Mouse (Mus musculus) neural tube, embryonic 12.5 days (tissue): ENCODE data around the gene Rab8b. TPM values are rescaled to one million over a fixed set of nuclear protein-coding genes. Genes with fewer than 3 reads are reported as not detected.
A peak's percentile ranks its signal among the peaks of the same experiment; 100 is the strongest.

Experiments used
- ATAC-seq: fragments of 200-750 bp; cut with Nextera tagmentation; 2 replicates; pipeline ENCODE4 v1.8.0; 2017; ENCODE audit warnings: low read depth, mild to moderate bottlenecking, moderate TSS enrichment, moderate library complexity; ENCODE audit not compliant: low FRiP score
- H3K27ac ChIP-seq: fragments of 300-500 bp; sonication (generic); 2 replicates; pipeline ENCODE4 v1.5.1; 2016
- H3K27me3 ChIP-seq: fragments of 300-500 bp; sonication (generic); replicated peaks from 2 replicates; pipeline ENCODE4 v1.6.1; 2016; ENCODE audit warnings: mild to moderate bottlenecking
- H3K36me3 ChIP-seq: fragments of 300-500 bp; sonication (generic); 2 replicates; pipeline ENCODE4 v1.6.1; 2016; ENCODE audit warnings: mild to moderate bottlenecking
- H3K4me1 ChIP-seq: fragments of 300-500 bp; sonication (generic); 2 replicates; pipeline ENCODE4 v1.6.1; 2016
- H3K4me2 ChIP-seq: fragments of 300-500 bp; sonication (generic); replicated peaks from 2 replicates; pipeline ENCODE4 v1.6.1; 2016; ENCODE audit warnings: mild to moderate bottlenecking
- H3K4me3 ChIP-seq: fragments of 300-500 bp; sonication (generic); 2 replicates; pipeline ENCODE4 v1.5.1; 2016
- H3K9ac ChIP-seq: fragments of 300-500 bp; sonication (generic); 2 replicates; pipeline ENCODE4 v1.6.1; 2016; ENCODE audit warnings: mild to moderate bottlenecking
- H3K9me3 ChIP-seq: fragments of 300-500 bp; sonication (generic); 2 replicates; pipeline ENCODE4 v1.6.1; 2016; ENCODE audit warnings: mild to moderate bottlenecking
- WGBS: fragments of 180-500 bp; shearing (Covaris S2); methylation state at CpG from one replicate; pipeline ENCODE4 v1.1.7; 2016; 5-methylcytosine and 5-hydroxymethylcytosine counted together
- polyA plus RNA-seq: library from polyadenylated mRNA; unstranded; fragments of >200 nt; fragmentation: Nextera tagmentation; extraction: Ambion mirVana; gene quantifications from 2 replicates; pipeline ENCODE4 v1.2.1, GENCODE M21; 2016

Rab8b gene
- polyA plus RNA-seq = 32.0 and 33.4 TPM in 2 replicates

DNA sequence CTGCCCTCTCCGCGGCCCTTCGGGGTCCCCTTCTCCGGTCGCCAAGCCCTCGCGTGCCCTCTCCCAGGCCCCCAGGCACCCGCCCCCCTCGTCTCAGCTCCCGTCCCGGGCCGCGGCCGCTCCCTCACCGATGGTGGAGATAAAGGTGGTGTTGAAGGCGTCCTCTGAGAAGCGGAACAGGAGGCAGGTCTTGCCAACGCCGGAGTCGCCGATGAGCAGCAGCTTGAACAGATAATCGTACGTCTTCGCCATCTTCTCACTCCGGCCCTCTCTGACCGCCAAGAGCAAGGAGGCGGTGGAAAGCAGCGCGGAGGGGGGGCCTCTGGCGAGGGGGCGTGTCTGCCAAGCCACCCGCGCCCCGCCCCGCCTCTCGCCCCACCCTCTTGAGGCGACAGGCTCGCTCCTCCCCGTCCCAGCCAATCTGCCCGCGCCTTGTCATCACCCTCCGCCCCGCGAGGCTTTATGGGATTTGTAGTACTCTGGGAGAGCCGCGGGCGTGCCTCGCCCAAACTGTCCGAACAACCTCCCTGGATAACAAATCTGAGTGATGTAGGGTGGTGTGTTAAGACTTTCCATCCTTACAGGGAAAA lies at the start of gene Rab8b:
TSS of gene Rab8b (minus strand) at position 306 of the 590 bp plus-strand sequence.
- peak within 1 kb of the TSS; percentile 66; the same call in 1 of the 2 replicates for H3K27ac ChIP-seq
- H3K9ac ChIP-seq = peak within 1 kb of the TSS; percentile 93
- H3K4me3 ChIP-seq = peak within 1 kb of the TSS; percentile 85
- no peaks in the 10 kb centered on the region for H3K9me3 ChIP-seq
- peak; percentile 98 for ATAC-seq
- H3K4me1 ChIP-seq = no peaks in the 10 kb centered on the region
- H3K27me3 ChIP-seq = no peaks in the 10 kb centered on the region
- peak within 1 kb of the TSS; percentile 78 for H3K4me2 ChIP-seq
- no peaks in the 10 kb centered on the region for H3K36me3 ChIP-seq
- under 1% methylated on average over 49 of the region's 49 CpGs for WGBS

DNA sequence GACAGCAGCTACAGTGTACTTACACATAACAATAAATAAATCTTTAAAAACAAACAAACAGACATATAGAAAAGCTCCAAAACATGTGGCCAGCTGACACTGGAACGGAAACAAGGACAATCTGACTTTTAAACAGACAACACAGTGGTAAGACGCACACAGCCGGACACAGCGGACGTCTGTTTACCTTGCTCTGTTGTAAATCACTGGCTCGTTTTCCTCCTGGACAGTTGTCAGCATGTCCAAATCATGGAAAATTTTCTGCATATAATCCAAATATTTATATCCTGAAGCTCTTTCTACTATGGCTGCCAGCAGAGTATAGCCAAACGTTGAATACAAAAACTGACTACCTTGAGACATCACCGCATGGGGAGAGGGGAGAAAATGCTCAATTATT lies 48.0 kb upstream of the Rab8b start:
- WGBS = 88% methylated on average over 8 of the region's 8 CpGs
- Histone ChIP-seq H3K9ac (no peak overlapping the region), H3K9me3 (no peaks in the 10 kb centered on the region), H3K27me3 (no peaks in the 10 kb centered on the region), H3K4me3 (no peak overlapping the region), H3K36me3 (peaks cover 19% of the 10 kb centered on the region), H3K4me2 (no peak overlapping the region), H3K4me1 (no peaks in the 10 kb centered on the region), H3K27ac (no peak overlapping the region)
- no peak for ATAC-seq

DNA sequence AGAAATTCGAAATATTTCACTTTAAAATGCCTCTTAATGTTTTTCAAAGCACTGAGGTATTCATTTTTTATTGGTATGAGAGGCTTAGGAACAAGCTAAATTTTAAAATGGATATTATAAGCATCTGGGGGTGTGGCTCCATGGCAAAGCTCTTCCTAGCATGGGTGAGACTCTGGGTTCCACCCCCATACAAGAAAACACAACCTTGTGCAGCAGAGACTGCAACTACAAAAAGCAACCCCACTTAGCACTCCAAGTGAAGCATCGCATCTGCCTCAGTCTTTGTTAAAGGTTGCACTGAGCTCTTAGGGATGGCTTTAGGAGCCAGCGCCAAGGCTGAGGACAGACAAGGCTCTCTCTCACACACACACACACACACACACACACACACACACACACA lies 42.0 kb upstream of the Rab8b start:
- 76% methylated on average over 3 of the region's 3 CpGs for WGBS
- Histone ChIP-seq H3K27ac (no peak overlapping the region), H3K27me3 (no peaks in the 10 kb centered on the region), H3K9me3 (no peaks in the 10 kb centered on the region), H3K9ac (no peak overlapping the region), H3K4me1 (no peaks in the 10 kb centered on the region), H3K4me3 (no peak overlapping the region), H3K36me3 (no peaks in the 10 kb centered on the region), H3K4me2 (no peak overlapping the region)
- ATAC-seq = no peak

DNA sequence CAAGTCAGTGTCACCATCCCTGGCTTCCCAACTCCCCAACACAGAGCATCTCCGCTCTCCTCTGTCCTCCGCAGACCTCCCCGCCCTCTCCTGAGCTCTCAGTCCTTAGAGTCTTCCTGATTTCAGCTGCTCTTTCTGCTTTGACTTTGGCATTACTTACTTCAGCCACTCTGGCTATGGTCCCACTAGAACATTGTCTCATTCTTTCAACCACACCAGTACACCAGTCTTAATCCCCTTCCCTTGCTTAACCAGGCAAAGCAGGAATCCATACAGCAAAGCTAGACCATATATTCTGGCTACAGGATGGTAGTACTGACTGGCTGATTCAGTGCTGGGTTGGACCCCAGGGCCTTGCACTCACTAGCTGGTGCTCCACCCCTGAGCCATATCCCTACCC lies 38.0 kb upstream of the Rab8b start:
- H3K4me3 ChIP-seq = no peak overlapping the region

DNA sequence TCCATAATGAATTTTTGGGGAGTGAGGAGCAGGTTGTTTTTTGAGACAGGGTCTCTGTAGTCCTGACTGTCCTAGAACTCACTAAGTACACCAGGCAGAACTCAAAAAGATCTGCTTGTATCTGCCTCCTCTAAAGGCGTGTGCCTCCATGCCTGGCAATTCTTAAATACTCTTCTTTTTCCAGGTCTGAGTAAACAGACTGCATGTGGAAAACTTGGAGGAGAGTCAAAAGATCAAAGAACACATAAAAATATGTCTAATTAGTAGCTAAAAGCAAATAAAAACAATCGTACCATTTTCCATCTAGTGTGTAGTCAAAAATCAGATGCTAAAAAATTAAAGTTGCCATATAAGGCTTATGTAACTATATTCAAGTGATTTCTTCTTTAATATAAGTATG lies 33.4 kb upstream of the Rab8b start:
- no peak overlapping the region for H3K4me3 ChIP-seq
- H3K4me2 ChIP-seq = no peak overlapping the region
- peaks cover 11% of the 10 kb centered on the region; the same call in 1 of the 2 replicates for H3K36me3 ChIP-seq
- H3K9me3 ChIP-seq = no peaks in the 10 kb centered on the region
- H3K9ac ChIP-seq = no peak overlapping the region
- ATAC-seq = no peak
- H3K4me1 ChIP-seq = no peaks in the 10 kb centered on the region
- H3K27me3 ChIP-seq = no peaks in the 10 kb centered on the region
- H3K27ac ChIP-seq = no peak overlapping the region
- WGBS = 88% methylated on average over 2 of the region's 2 CpGs

More for the DNA sequence above, 38.0 kb upstream of the Rab8b start:
- no peak overlapping the region for H3K4me2 ChIP-seq
- ATAC-seq = no peak
- H3K27me3 ChIP-seq = no peaks in the 10 kb centered on the region
- H3K9me3 ChIP-seq = no peaks in the 10 kb centered on the region
- H3K4me1 ChIP-seq = no peaks in the 10 kb centered on the region
- WGBS = 94% methylated on average over 3 of the region's 3 CpGs
- H3K9ac ChIP-seq = no peak overlapping the region
- 0 out of 2 replicates have a peak, but pooled peaks cover 2% of the 10 kb centered on the region for H3K36me3 ChIP-seq
- H3K27ac ChIP-seq = no peak overlapping the region

DNA sequence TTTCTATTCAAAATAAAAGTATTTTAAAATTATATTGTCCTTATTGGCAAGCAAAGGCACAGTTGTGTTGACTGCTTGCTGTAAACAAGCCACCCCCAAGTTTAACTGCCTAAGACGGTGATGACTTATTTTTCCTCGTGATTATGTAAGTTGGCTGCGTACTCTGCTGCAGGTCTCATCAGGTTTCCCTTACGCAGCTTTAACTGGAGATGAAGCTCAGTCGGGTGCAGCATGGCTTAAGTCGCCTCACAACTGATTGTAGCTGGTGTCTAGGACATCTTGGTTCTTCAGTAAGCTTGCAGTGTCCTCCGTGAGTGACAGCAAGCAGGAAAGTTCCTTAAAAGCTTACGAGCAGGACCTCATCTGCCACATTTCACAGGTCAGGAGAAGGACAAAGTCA lies 32.8 kb upstream of the Rab8b start:
- Histone ChIP-seq H3K4me2 (no peak overlapping the region), H3K9ac (no peak overlapping the region), H3K4me1 (no peaks in the 10 kb centered on the region), H3K27ac (no peak overlapping the region), H3K27me3 (no peaks in the 10 kb centered on the region), H3K4me3 (no peak overlapping the region), H3K36me3 (peaks cover 11% of the 10 kb centered on the region; the same call in 1 of the 2 replicates), H3K9me3 (no peaks in the 10 kb centered on the region)
- 82% methylated on average over 8 of the region's 8 CpGs for WGBS
- ATAC-seq = no peak

DNA sequence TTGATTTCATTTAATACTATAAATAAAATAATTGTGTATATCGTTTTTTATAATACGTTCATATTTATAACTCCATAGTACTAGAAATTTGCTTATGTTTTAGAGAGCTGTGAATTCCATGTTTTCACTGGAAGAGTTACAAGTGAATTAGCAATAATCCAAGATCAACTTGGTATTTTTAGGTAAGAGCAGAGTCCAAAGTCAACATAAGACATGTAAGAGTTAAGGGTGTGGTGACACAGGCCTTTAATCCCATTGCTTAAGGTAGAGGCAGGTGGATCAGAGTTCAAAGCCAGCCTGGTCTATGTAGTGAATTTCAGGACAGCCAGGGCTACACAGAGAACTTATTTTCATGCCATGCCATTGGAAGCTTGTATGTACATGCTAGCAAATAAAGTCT lies 29.0 kb upstream of the Rab8b start:
- Histone ChIP-seq H3K4me3 (no peak overlapping the region), H3K4me1 (peaks cover 6% of the 10 kb centered on the region; the same call in 1 of the 2 replicates), H3K27me3 (no peaks in the 10 kb centered on the region), H3K27ac (no peak overlapping the region), H3K36me3 (peaks cover 9% of the 10 kb centered on the region; the same call in 1 of the 2 replicates), H3K4me2 (no peak overlapping the region), H3K9ac (no peak overlapping the region), H3K9me3 (no peaks in the 10 kb centered on the region)
- WGBS = 98% methylated on average over 2 of the region's 2 CpGs
- no peak for ATAC-seq

DNA sequence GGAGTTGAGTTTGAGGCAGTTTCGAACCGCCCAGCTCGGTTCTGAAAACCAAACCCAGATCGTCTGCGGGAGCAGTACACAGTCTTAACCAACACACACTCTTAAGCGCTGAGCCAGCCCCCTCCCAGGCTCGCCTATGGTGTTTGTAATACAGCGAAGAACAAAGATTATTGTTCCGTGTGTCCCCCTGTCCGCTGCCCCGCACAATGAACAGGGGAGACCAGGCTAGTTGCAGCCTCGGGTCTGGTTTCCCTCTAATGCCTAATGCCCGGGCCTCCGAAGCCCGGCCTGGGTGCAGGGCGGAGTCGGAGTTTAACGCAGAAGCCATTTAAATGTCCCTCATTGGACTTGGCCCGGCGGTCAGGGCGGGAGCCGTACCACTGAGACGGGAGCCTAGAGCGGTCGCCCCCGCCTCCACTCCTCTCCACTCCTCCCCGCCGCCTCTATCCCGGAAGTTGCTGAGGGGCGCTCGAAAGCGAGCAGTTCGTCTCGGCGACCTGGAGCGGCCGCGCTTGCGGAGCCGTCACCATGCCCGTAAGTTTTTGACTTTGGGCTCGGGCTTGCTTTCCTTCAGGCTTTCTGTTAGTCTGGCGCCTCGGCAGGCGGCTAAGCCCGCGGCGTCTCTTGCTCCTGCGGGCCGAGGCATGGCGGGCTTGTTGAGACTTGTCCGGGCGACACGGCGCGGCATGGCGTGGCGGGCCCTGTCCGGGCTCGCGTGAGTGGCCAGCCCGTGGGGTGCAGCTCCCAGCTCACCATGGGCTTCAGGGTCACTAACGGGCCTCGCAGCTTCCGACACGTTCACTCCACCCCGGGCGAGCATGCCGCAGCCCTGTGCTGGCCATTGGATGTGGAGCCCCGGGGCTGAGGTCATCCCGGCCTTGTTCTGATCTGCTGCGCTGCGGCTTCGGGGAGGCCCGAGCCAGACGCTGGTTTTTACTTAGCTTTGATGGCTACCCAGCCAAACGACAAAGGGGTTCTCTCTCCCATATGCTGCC lies 26.5 kb upstream of the Rab8b start, which contains the start of gene Rps27l:
TSS of gene Rps27l (plus strand) at position 440 of the 995 bp plus-strand sequence.
- H3K9me3 ChIP-seq = no peaks in the 10 kb centered on the region
- WGBS = under 1% methylated on average over 77 of the region's 77 CpGs
- H3K36me3 ChIP-seq = peaks cover 9% of the 10 kb centered on the region; the same call in 1 of the 2 replicates
- peak within 1 kb of the TSS; percentile 76 for H3K4me3 ChIP-seq
- H3K4me2 ChIP-seq = peak within 1 kb of the TSS; percentile 89
- H3K27ac ChIP-seq = peak within 1 kb of the TSS; percentile 87
- ATAC-seq = peak; percentile 97
- peaks cover 6% of the 10 kb centered on the region; the same call in 1 of the 2 replicates for H3K4me1 ChIP-seq
- no peaks in the 10 kb centered on the region for H3K27me3 ChIP-seq
- H3K9ac ChIP-seq = peak within 1 kb of the TSS; percentile 80

DNA sequence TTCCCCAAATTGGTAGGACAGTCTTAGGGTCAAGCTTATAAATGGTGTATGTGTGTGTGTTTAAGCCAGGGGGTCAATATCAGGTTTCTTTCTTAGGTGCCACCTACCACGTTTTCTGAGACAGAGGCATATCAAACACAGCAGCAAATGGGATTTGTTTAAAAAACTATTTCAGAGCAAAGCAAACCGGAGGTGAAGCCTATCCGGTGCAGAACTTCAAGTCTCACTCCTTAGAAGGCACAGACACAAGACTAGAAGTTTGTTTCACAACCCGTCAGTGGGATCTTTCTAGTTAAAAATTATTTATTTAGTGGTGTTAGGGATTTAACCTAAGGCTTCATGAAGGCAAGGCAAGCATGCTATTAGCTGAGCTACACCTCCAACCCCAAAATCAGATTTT lies 25.7 kb upstream of the Rab8b start:
- no peak for ATAC-seq
- Histone ChIP-seq H3K9me3 (no peaks in the 10 kb centered on the region), H3K27me3 (no peaks in the 10 kb centered on the region), H3K27ac (no peak overlapping the region), H3K4me3 (peak overlapping the region; percentile 76), H3K4me1 (peaks cover 6% of the 10 kb centered on the region; the same call in 1 of the 2 replicates), H3K36me3 (peaks cover 9% of the 10 kb centered on the region; the same call in 1 of the 2 replicates), H3K9ac (peak overlapping the region; percentile 80), H3K4me2 (peak overlapping the region; percentile 89)
- WGBS = 29% methylated on average over 4 of the region's 4 CpGs

DNA sequence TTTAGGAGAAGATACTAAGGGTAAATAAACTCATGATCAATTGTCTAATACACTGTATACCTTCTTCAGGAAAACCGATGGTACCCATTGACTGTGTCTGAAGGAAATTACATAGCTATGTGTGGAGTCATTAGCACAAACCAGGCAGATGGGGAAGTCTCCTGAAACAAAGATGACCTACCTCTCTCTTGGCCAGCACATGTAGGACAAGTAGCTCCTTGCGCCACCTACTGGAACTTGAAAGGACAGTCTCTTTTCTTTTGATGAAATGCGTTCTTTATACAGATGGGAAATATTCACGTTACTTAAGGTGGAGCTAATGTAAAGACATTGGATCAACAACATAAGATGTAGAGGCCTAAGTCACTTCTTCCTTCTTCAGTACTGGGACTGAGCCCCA lies 19.3 kb upstream of the Rab8b start:
- H3K27ac ChIP-seq = no peak overlapping the region
- H3K4me1 ChIP-seq = peaks cover 10% of the 10 kb centered on the region
- H3K4me3 ChIP-seq = no peak overlapping the region
- no peaks in the 10 kb centered on the region for H3K36me3 ChIP-seq
- no peaks in the 10 kb centered on the region for H3K9me3 ChIP-seq
- WGBS = 9% methylated on average over 4 of the region's 4 CpGs
- no peak overlapping the region for H3K4me2 ChIP-seq
- H3K9ac ChIP-seq = no peak overlapping the region
- ATAC-seq = no peak
- no peaks in the 10 kb centered on the region for H3K27me3 ChIP-seq

DNA sequence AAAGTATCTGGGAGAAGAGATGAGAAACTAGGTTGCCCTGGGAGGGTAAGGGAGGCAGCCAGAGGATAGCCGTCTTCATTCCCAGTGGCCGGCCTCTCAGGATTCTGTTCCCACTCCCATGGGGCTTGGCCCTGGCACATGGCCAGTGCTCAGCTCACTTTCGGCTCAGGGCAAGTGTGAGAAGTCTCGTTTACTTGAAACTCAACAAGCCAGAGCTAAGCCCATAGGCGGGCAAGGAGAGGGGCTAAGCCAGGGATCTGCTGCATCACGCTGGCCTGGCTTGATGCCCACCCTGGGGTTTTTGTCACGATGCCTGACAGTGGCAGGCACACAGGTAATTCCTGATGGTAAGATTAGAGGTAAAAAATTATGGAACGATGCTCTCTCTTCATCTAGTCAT lies 18.0 kb upstream of the Rab8b start:
- no peak overlapping the region for H3K4me2 ChIP-seq
- WGBS = 81% methylated on average over 8 of the region's 8 CpGs
- no peak overlapping the region for H3K27ac ChIP-seq
- no peak overlapping the region for H3K4me3 ChIP-seq
- H3K9ac ChIP-seq = no peak overlapping the region
- H3K27me3 ChIP-seq = no peaks in the 10 kb centered on the region
- ATAC-seq = no peak
- no peaks in the 10 kb centered on the region for H3K36me3 ChIP-seq
- peaks cover 18% of the 10 kb centered on the region for H3K4me1 ChIP-seq
- H3K9me3 ChIP-seq = no peaks in the 10 kb centered on the region
